Mouse (Mus musculus) right cerebral cortex, postnatal 25 days (tissue): ENCODE results near the gene Slc38a8.

Experiments used
- DNase-seq: peaks from one replicate; pipeline ENCODE4 v3.0.0; 2022

Gene Slc38a8

GRCm38 (mm10) chr8:119501598-119501997 is at the start of gene Slc38a8:
Gene Slc38a8 (minus strand): TSS chr8:119501698.
- DNase-seq, result no peak

GRCm38 (mm10) chr8:119548560-119549113 is 47.1 kb upstream of the Slc38a8 start:
- DNase-seq, result no peak

- DNase-seq, result no peak
These were observed 45.7 kb upstream of the Slc38a8 start for GRCm38 (mm10) chr8:119547019-119547691.

- DNase-seq, result no peak
These were observed 44.3 kb upstream of the Slc38a8 start for GRCm38 (mm10) chr8:119545791-119546190.

GRCm38 (mm10) chr8:119545180-119545579 is 43.7 kb upstream of the Slc38a8 start:
- DNase-seq, result no peak

GRCm38 (mm10) chr8:119544606-119545005 is 43.1 kb upstream of the Slc38a8 start:
- no peak for DNase-seq

- DNase-seq, result peak; percentile 54
These were observed 30.5 kb upstream of the Slc38a8 start for GRCm38 (mm10) chr8:119531973-119532372.

- DNase-seq, result no peak
These were observed 29.9 kb upstream of the Slc38a8 start for GRCm38 (mm10) chr8:119531397-119531796.

GRCm38 (mm10) chr8:119530937-119531336 is 29.4 kb upstream of the Slc38a8 start:
- no peak for DNase-seq

- no peak for DNase-seq
These were observed 27.3 kb upstream of the Slc38a8 start for GRCm38 (mm10) chr8:119528762-119529161.

GRCm38 (mm10) chr8:119520102-119520501 is 18.6 kb upstream of the Slc38a8 start:
- no peak for DNase-seq

- DNase-seq, result no peak
These were observed 15.2 kb upstream of the Slc38a8 start for GRCm38 (mm10) chr8:119516674-119517073.

- no peak for DNase-seq
These were observed 14.3 kb upstream of the Slc38a8 start for GRCm38 (mm10) chr8:119515767-119516166.

GRCm38 (mm10) chr8:119514940-119515339 is 13.4 kb upstream of the Slc38a8 start:
- no peak for DNase-seq

GRCm38 (mm10) chr8:119513405-119513804 is 11.9 kb upstream of the Slc38a8 start:
- DNase-seq, result no peak

GRCm38 (mm10) chr8:119511722-119512121 is 10.2 kb upstream of the Slc38a8 start:
- DNase-seq, result no peak

- no peak for DNase-seq
These were observed 9.0 kb upstream of the Slc38a8 start for GRCm38 (mm10) chr8:119510471-119510870.

- no peak for DNase-seq
These were observed 4.6 kb upstream of the Slc38a8 start for GRCm38 (mm10) chr8:119506106-119506505.

GRCm38 (mm10) chr8:119505488-119505887 is 4.0 kb upstream of the Slc38a8 start:
- no peak for DNase-seq

GRCm38 (mm10) chr8:119503191-119503767 is 1.8 kb upstream of the Slc38a8 start:
- no peak for DNase-seq

- no peak for DNase-seq
These were observed 613 bp upstream of the Slc38a8 start for GRCm38 (mm10) chr8:119502111-119502510.

GRCm38 (mm10) chr8:119499836-119500235 is 1.7 kb downstream of the Slc38a8 start:
- DNase-seq, result no peak

GRCm38 (mm10) chr8:119496848-119497247 is 4.7 kb downstream of the Slc38a8 start:
- DNase-seq, result peak; percentile 32

GRCm38 (mm10) chr8:119487093-119487492 is 14.4 kb downstream of the Slc38a8 start:
- DNase-seq, result no peak
